Mouse (Mus musculus) neutrophil, adult 65 days (primary cell): ENCODE measurements around the gene Arhgap42. TPM values are rescaled to one million over a fixed set of nuclear protein-coding genes. Genes with fewer than 3 reads are reported as not detected.

Experiments used
- total RNA-seq: library from RNA; stranded (reverse); gene quantifications from 2 replicates; pipeline ENCODE4 v1.2.4, GENCODE M21; 2023

The Arhgap42 gene
- 0.07 TPM in 1 of 2 replicates, not detected in the other for total RNA-seq

GRCm38 (mm10) chr9:9238438-9239391, at the start of gene Arhgap42:
Gene Arhgap42 (minus strand): TSS chr9:9239101.

GRCm38 (mm10) chr9:8971491-8971890, 267.4 kb downstream of the Arhgap42 start, which contains the start of gene Gm16485:
Gene Gm16485 (plus strand): TSS chr9:8971791.

